41 mouse cellular contexts compared by ENCODE assay signal in the genomic region with DNA sequence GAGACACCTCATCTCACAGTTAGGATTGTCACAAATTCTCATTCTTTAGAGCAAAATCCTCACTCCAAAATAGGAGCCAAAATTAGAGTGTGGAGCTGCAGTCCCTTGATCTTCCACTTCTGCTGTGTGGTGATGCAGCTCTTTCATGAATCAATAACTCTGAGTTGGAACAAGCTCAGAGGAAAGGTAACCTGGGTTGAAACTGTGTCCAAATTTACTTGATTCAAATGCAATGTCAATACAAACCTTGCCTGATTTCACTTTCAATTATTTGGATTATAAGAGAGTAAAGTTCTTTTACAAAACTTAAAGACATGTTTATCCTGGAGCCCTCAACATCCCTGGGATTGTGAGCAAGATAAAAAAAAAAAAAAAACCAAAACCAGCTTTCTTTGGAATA. TPM values are rescaled to one million over a fixed set of nuclear protein-coding genes. Genes with fewer than 3 reads are reported as not detected.
"Had no signal": no experiment of that assay in that cellular context is flagged by ENCODE, and none has a peak within 500 bp of the region (broad histone marks: within the 10 kb centered on the region; RNA-seq: fewer than 3 reads in every experiment).

No protein-coding gene starts in this region.

- H3K27ac ChIP-seq: left cerebral cortex, adult 2 months; limb, embryonic 10.5 days; limb, embryonic 12.5 days; limb, embryonic 13.5 days; limb, embryonic 15.5 days; liver, embryonic 12.5 days; liver, embryonic 13.5 days; liver, embryonic 14.5 days; liver, embryonic 15.5 days; lung, embryonic 15.5 days; macrophage; midbrain, embryonic 10.5 days; midbrain, embryonic 12.5 days; midbrain, embryonic 13.5 days; midbrain, embryonic 15.5 days; neural tube, embryonic 12.5 days had no signal

- H3K9ac ChIP-seq: limb, embryonic 12.5 days; limb, embryonic 13.5 days; limb, embryonic 15.5 days; liver, embryonic 12.5 days; liver, embryonic 13.5 days; liver, embryonic 14.5 days; liver, embryonic 15.5 days; lung, embryonic 14.5 days; lung, embryonic 15.5 days; midbrain, embryonic 12.5 days; midbrain, embryonic 13.5 days; midbrain, embryonic 15.5 days; neural tube, embryonic 12.5 days had no signal

- H3K4me1 ChIP-seq: limb, embryonic 10.5 days; limb, embryonic 12.5 days; limb, embryonic 13.5 days; limb, embryonic 15.5 days; liver, embryonic 12.5 days; liver, embryonic 13.5 days; liver, embryonic 15.5 days; lung, embryonic 15.5 days; megakaryocyte, embryonic 14.5 days; midbrain, embryonic 10.5 days; midbrain, embryonic 12.5 days; midbrain, embryonic 13.5 days; midbrain, embryonic 15.5 days; neural tube, embryonic 12.5 days had no signal

- H3K4me3 ChIP-seq: left cerebral cortex, adult 2 months; limb, embryonic 10.5 days; limb, embryonic 12.5 days; limb, embryonic 13.5 days; limb, embryonic 15.5 days; liver, embryonic 12.5 days; liver, embryonic 13.5 days; liver, embryonic 15.5 days; lung, embryonic 15.5 days; megakaryocyte, embryonic 14.5 days; midbrain, embryonic 10.5 days; midbrain, embryonic 12.5 days; midbrain, embryonic 13.5 days; midbrain, embryonic 15.5 days; myocyte; neural tube, embryonic 12.5 days had no signal

- H3K4me2 ChIP-seq: limb, embryonic 12.5 days; limb, embryonic 13.5 days; limb, embryonic 15.5 days; liver, embryonic 11.5 days; liver, embryonic 12.5 days; liver, embryonic 13.5 days; liver, embryonic 15.5 days; lung, embryonic 14.5 days; lung, embryonic 15.5 days; midbrain, embryonic 11.5 days; midbrain, embryonic 12.5 days; midbrain, embryonic 13.5 days; midbrain, embryonic 15.5 days; neural tube, embryonic 12.5 days had no signal

- H3K9me3 ChIP-seq: limb, embryonic 10.5 days; limb, embryonic 12.5 days; limb, embryonic 13.5 days; limb, embryonic 15.5 days; liver, embryonic 12.5 days; liver, embryonic 13.5 days; liver, embryonic 15.5 days; lung, embryonic 15.5 days; midbrain, embryonic 10.5 days; midbrain, embryonic 12.5 days; midbrain, embryonic 13.5 days; midbrain, embryonic 15.5 days; neural tube, embryonic 12.5 days had no signal

- ATAC-seq: liver, embryonic 12.5 days; lung, postnatal 0 days; midbrain, embryonic 13.5 days; midbrain, embryonic 15.5 days; midbrain, embryonic 16.5 days had no signal

- DNase-seq: left cerebral cortex, postnatal 4 days; liver; liver, embryonic 13.5 days; lung, adult 18-20 months; lung, adult 2 months; lung, embryonic 14.5 days; lung, postnatal 10 days; lung, postnatal 14 days; lung, postnatal 36 days; lung, postnatal 4 days; midbrain, embryonic 14.5 days had no signal

- H3K36me3 ChIP-seq: liver, embryonic 15.5 days; midbrain, embryonic 10.5 days; midbrain, embryonic 12.5 days; midbrain, embryonic 13.5 days; midbrain, embryonic 15.5 days had no signal

- H3K27me3 ChIP-seq: limb, embryonic 12.5 days; limb, embryonic 13.5 days; limb, embryonic 15.5 days; liver, embryonic 12.5 days; liver, embryonic 13.5 days; liver, embryonic 15.5 days; lung, embryonic 15.5 days; megakaryocyte, embryonic 14.5 days; midbrain, embryonic 12.5 days; midbrain, embryonic 13.5 days; midbrain, embryonic 15.5 days; neural tube, embryonic 12.5 days had no signal

RNA-seq across cellular contexts. Expression of a gene that starts 19.7 kb away (rescaled TPM):
- total RNA-seq: left cerebral cortex, adult 2 months; left cerebral cortex, adult 8-10 months; left cerebral cortex, postnatal 10 days; left cerebral cortex, postnatal 14 days; left cerebral cortex, postnatal 25 days; left cerebral cortex, postnatal 36 days; left cerebral cortex, postnatal 4 days; megakaryocyte progenitor cell, adult 5-6 weeks; megakaryocyte-erythroid progenitor cell, adult 5-6 weeks; midbrain, postnatal 0 days had no signal
- polyA plus RNA-seq: limb, embryonic 10.5 days; midbrain, embryonic 10.5 days; midbrain, embryonic 16.5 days; myocyte; neural tube, embryonic 11.5 days had no signal
